Mouse (Mus musculus): ENCODE results near the gene Igf2bp2.

GRCm38 (mm10) chr16:22164446-22164845 lies 1.3 kb upstream of the Igf2bp2 start:
- TF ChIP-seq MAFK (IDR thresholded peaks at IDR 0.05; ENCODE audit: insufficient replicate concordance, low read length) (no peak), ELF1 (IDR thresholded peaks at IDR 0.05; ENCODE audit: low read depth, low read length) (no peak), EP300 (IDR thresholded peaks at IDR 0.05; ENCODE audit: low read length) (no peak), RCOR1 (conservative IDR thresholded peaks at IDR 0.05; ENCODE audit: low read depth, low read length) (no peak)

All from CH12.LX (cell line).